Mouse (Mus musculus) spleen, adult 2 months (tissue): Measurements from ENCODE around the gene Fnbp1.

ENCODE experiments used
- CTCF ChIP-seq: fragments of 200-500 bp; IDR thresholded peaks from 2 replicates; pipeline ENCODE4 v1.5.1; 2011; ENCODE audit warnings: mild to moderate bottlenecking, inconsistent platforms; ENCODE audit not compliant: insufficient read depth, insufficient read length, insufficient replicate concordance; ENCODE audit errors: extremely low read depth
- POLR2A ChIP-seq: fragments of 200-500 bp; IDR thresholded peaks from 2 replicates; pipeline ENCODE4 v1.6.1; 2011; ENCODE audit warnings: low read depth, low read length, inconsistent platforms

- TF ChIP-seq CTCF, result no peak
- no peak for TF ChIP-seq POLR2A
Measured at GRCm38 (mm10) chr2:31036811-31037210, 105.0 kb downstream of the Fnbp1 start.
